Mouse (Mus musculus) intestine, embryonic 14.5 days (tissue): ENCODE measurements around the gene Galnt18. TPM values are rescaled to one million over a fixed set of nuclear protein-coding genes. Genes with fewer than 3 reads are reported as not detected.

Experiments used
- ATAC-seq: fragments of 200-750 bp; cut with Nextera tagmentation; replicated peaks from 2 replicates; pipeline ENCODE4 v1.8.0; 2017; ENCODE audit warnings: low read depth, moderate number of reproducible peaks, moderate TSS enrichment, moderate library complexity; ENCODE audit not compliant: low FRiP score, low TSS enrichment
- DNase-seq: peaks from one replicate; pipeline ENCODE4 v3.0.0-alpha.2; 2018; ENCODE audit warnings: low spot score
- H3K27ac ChIP-seq: fragments of 300-500 bp; sonication (generic); 2 replicates; pipeline ENCODE4 v1.5.1; 2014; ENCODE audit warnings: low read depth, mild to moderate bottlenecking, control low read depth
- H3K27me3 ChIP-seq: fragments of 300-500 bp; sonication (generic); replicated peaks from 2 replicates; pipeline ENCODE4 v1.6.1; 2014; ENCODE audit warnings: low read length, control low read depth; ENCODE audit not compliant: control insufficient read depth, insufficient read depth
- H3K36me3 ChIP-seq: fragments of 300-500 bp; sonication (generic); 2 replicates; pipeline ENCODE4 v1.6.1; 2014; ENCODE audit warnings: low read length, control low read depth; ENCODE audit not compliant: control insufficient read depth, insufficient read depth
- H3K4me1 ChIP-seq: fragments of 300-500 bp; sonication (generic); replicated peaks from 2 replicates; pipeline ENCODE4 v1.6.1; 2014; ENCODE audit warnings: low read length, control low read depth, mixed read lengths; ENCODE audit not compliant: control insufficient read depth, insufficient read depth
- H3K4me2 ChIP-seq: fragments of 300-500 bp; sonication (generic); 2 replicates; pipeline ENCODE4 v1.6.1; 2014; ENCODE audit warnings: low read length
- H3K4me3 ChIP-seq: fragments of 300-500 bp; sonication (generic); 2 replicates; pipeline ENCODE4 v1.5.1; 2014; ENCODE audit warnings: low read depth, low read length, control low read depth, mixed read lengths
- H3K9ac ChIP-seq: fragments of 300-500 bp; sonication (generic); 2 replicates; pipeline ENCODE4 v1.6.1; 2014; ENCODE audit warnings: mild to moderate bottlenecking, low read length
- H3K9me3 ChIP-seq: fragments of 300-500 bp; sonication (generic); 2 replicates; pipeline ENCODE4 v1.6.1; 2016; ENCODE audit warnings: low read length, control low read depth; ENCODE audit not compliant: control insufficient read depth
- WGBS: fragments of 180-500 bp; shearing (Covaris S2); extraction: QIAGEN DNeasy Blood & Tissue Kit; methylation state at CpG from one replicate; pipeline ENCODE4 v1.1.7; 2014; 5-methylcytosine and 5-hydroxymethylcytosine counted together
- polyA plus RNA-seq: library from polyadenylated mRNA; unstranded; fragments of >200 nt; fragmentation: Nextera tagmentation; extraction: Ambion mirVana; gene quantifications from 2 replicates; pipeline ENCODE4 v1.2.1, GENCODE M21; 2014

Gene Galnt18
- polyA plus RNA-seq, 1 experiment from 2014 or later: 18.8 TPM

GRCm38 (mm10) chr7:111736365-111736764 is 43.4 kb downstream of the Galnt18 start:
- WGBS: 60% methylated on average over 3 of the region's 3 CpGs
- ATAC-seq (no peak), DNase-seq (no peak)
- H3K4me2 ChIP-seq: no peak overlapping the region
- H3K9me3 ChIP-seq: no peaks in the 10 kb centered on the region
- H3K36me3 ChIP-seq: no peaks in the 10 kb centered on the region
- H3K27me3 ChIP-seq: no peaks in the 10 kb centered on the region
- H3K9ac ChIP-seq: no peak overlapping the region
- no peak overlapping the region for H3K27ac ChIP-seq
- peaks cover 19% of the 10 kb centered on the region for H3K4me1 ChIP-seq
- no peak overlapping the region for H3K4me3 ChIP-seq

GRCm38 (mm10) chr7:111730346-111731269 is 49.2 kb downstream of the Galnt18 start:
- no peak overlapping the region for H3K27ac ChIP-seq
- ATAC-seq (no peak), DNase-seq (no peak)
- no peaks in the 10 kb centered on the region for H3K4me1 ChIP-seq
- no peaks in the 10 kb centered on the region for H3K9me3 ChIP-seq
- H3K27me3 ChIP-seq: no peaks in the 10 kb centered on the region
- H3K4me2 ChIP-seq: no peak overlapping the region
- no peak overlapping the region for H3K9ac ChIP-seq
- no peaks in the 10 kb centered on the region for H3K36me3 ChIP-seq
- 80% methylated on average over 8 of the region's 8 CpGs for WGBS
- no peak overlapping the region for H3K4me3 ChIP-seq

- no peak overlapping the region for H3K27ac ChIP-seq
- 40% methylated on average over 2 of the region's 2 CpGs for WGBS
Observed at GRCm38 (mm10) chr7:111726928-111727327, 52.8 kb downstream of the Galnt18 start.

GRCm38 (mm10) chr7:111724730-111725129 is 55.0 kb downstream of the Galnt18 start:
- Histone ChIP-seq H3K4me2 (no peak overlapping the region), H3K9me3 (no peaks in the 10 kb centered on the region), H3K27ac (no peak overlapping the region), H3K9ac (no peak overlapping the region), H3K4me1 (peaks cover 14% of the 10 kb centered on the region), H3K36me3 (no peaks in the 10 kb centered on the region), H3K4me3 (no peak overlapping the region), H3K27me3 (no peaks in the 10 kb centered on the region)
- ATAC-seq (no peak), DNase-seq (no peak)
- WGBS: 68% methylated on average over 7 of the region's 7 CpGs

More at GRCm38 (mm10) chr7:111726928-111727327, 52.8 kb downstream of the Galnt18 start:
- H3K4me2 ChIP-seq: no peak overlapping the region
- DNase-seq: no peak
- no peaks in the 10 kb centered on the region for H3K9me3 ChIP-seq
- H3K4me1 ChIP-seq: no peaks in the 10 kb centered on the region
- no peak overlapping the region for H3K4me3 ChIP-seq
- no peak for ATAC-seq
- H3K36me3 ChIP-seq: no peaks in the 10 kb centered on the region
- no peaks in the 10 kb centered on the region for H3K27me3 ChIP-seq
- no peak overlapping the region for H3K9ac ChIP-seq

- H3K9me3 ChIP-seq: no peaks in the 10 kb centered on the region
- DNase-seq (no peak), ATAC-seq (no peak)
- no peak overlapping the region for H3K27ac ChIP-seq
- WGBS: 61% methylated on average over 4 of the region's 4 CpGs
- no peak overlapping the region for H3K9ac ChIP-seq
- no peaks in the 10 kb centered on the region for H3K27me3 ChIP-seq
- H3K4me2 ChIP-seq: no peak overlapping the region
- H3K4me3 ChIP-seq: no peak overlapping the region
- H3K4me1 ChIP-seq: peaks cover 14% of the 10 kb centered on the region
- H3K36me3 ChIP-seq: no peaks in the 10 kb centered on the region
Observed at GRCm38 (mm10) chr7:111724004-111724403, 55.8 kb downstream of the Galnt18 start.

GRCm38 (mm10) chr7:111721308-111721698 is 58.5 kb downstream of the Galnt18 start:
- H3K27ac ChIP-seq: no peak overlapping the region; the same call in 1 of the 2 replicates
- H3K4me1 ChIP-seq: peaks cover 14% of the 10 kb centered on the region
- no peak overlapping the region for H3K4me3 ChIP-seq
- H3K9ac ChIP-seq: no peak overlapping the region
- 88% methylated on average over 5 of the region's 5 CpGs for WGBS
- H3K9me3 ChIP-seq: no peaks in the 10 kb centered on the region
- H3K27me3 ChIP-seq: no peaks in the 10 kb centered on the region
- DNase-seq (no peak), ATAC-seq (no peak)
- H3K4me2 ChIP-seq: no peak overlapping the region
- no peaks in the 10 kb centered on the region for H3K36me3 ChIP-seq

- peak overlapping the region; percentile 64 for H3K27ac ChIP-seq
- 0 out of 2 replicates have a peak overlapping the region, but pooled peaks have one; percentile 10 for H3K9ac ChIP-seq
- DNase-seq: no peak
Observed at GRCm38 (mm10) chr7:111720511-111721307, 59.1 kb downstream of the Galnt18 start.

GRCm38 (mm10) chr7:111718900-111719299 is 60.9 kb downstream of the Galnt18 start:
- no peak overlapping the region for H3K4me2 ChIP-seq
- no peak overlapping the region for H3K4me3 ChIP-seq
- no peak overlapping the region for H3K27ac ChIP-seq
- ATAC-seq (no peak), DNase-seq (no peak)
- H3K9ac ChIP-seq: no peak overlapping the region
- no peaks in the 10 kb centered on the region for H3K27me3 ChIP-seq
- 53% methylated on average over 4 of the region's 4 CpGs for WGBS
- H3K9me3 ChIP-seq: no peaks in the 10 kb centered on the region
- H3K36me3 ChIP-seq: no peaks in the 10 kb centered on the region
- peaks cover 14% of the 10 kb centered on the region for H3K4me1 ChIP-seq

More at GRCm38 (mm10) chr7:111720511-111721307, 59.1 kb downstream of the Galnt18 start:
- Histone ChIP-seq H3K36me3 (no peaks in the 10 kb centered on the region), H3K27me3 (no peaks in the 10 kb centered on the region), H3K4me3 (no peak overlapping the region), H3K4me2 (no peak overlapping the region), H3K9me3 (no peaks in the 10 kb centered on the region), H3K4me1 (peaks cover 14% of the 10 kb centered on the region)
- ATAC-seq: no peak
- 58% methylated on average over 8 of the region's 8 CpGs for WGBS
